Mouse (Mus musculus) midbrain, embryonic 10.5 days (tissue): ENCODE results near the gene Gbgt1. TPM values are rescaled to one million over a fixed set of nuclear protein-coding genes. Genes with fewer than 3 reads are reported as not detected.

ENCODE experiments used
- DNase-seq: peaks from one replicate; pipeline ENCODE4 v3.0.0-alpha.2; 2017; ENCODE audit warnings: low spot score
- H3K27ac ChIP-seq: fragments of 300-500 bp; sonication (generic); replicated peaks from 2 replicates; pipeline ENCODE4 v1.5.1; 2016; ENCODE audit warnings: mild to moderate bottlenecking
- H3K27me3 ChIP-seq: fragments of 300-500 bp; sonication (generic); 2 replicates; pipeline ENCODE4 v1.6.1; 2016; ENCODE audit warnings: low read depth, mild to moderate bottlenecking; ENCODE audit not compliant: poor library complexity, severe bottlenecking
- H3K36me3 ChIP-seq: fragments of 300-500 bp; sonication (generic); 2 replicates; pipeline ENCODE4 v1.6.1; 2016; ENCODE audit warnings: mild to moderate bottlenecking, moderate library complexity
- H3K4me1 ChIP-seq: fragments of 300-500 bp; sonication (generic); 2 replicates; pipeline ENCODE4 v1.6.1; 2016
- H3K4me3 ChIP-seq: fragments of 300-500 bp; sonication (generic); 2 replicates; pipeline ENCODE4 v1.5.1; 2016; ENCODE audit warnings: mild to moderate bottlenecking, moderate library complexity
- H3K9me3 ChIP-seq: fragments of 300-500 bp; sonication (generic); replicated peaks from 2 replicates; pipeline ENCODE4 v1.6.1; 2016; ENCODE audit warnings: mild to moderate bottlenecking
- WGBS: fragments of 180-500 bp; shearing (Covaris S2); methylation state at CpG from one replicate; pipeline ENCODE4 v1.1.7; 2016; 5-methylcytosine and 5-hydroxymethylcytosine counted together
- polyA plus RNA-seq: library from polyadenylated mRNA; unstranded; fragments of >200 nt; fragmentation: Nextera tagmentation; extraction: Ambion mirVana; gene quantifications from 2 replicates; pipeline ENCODE4 v1.2.1, GENCODE M21; 2016

The Gbgt1 gene
- polyA plus RNA-seq = not detected in 2 replicates

GRCm38 (mm10) chr2:28496671-28497070, at the start of gene Gbgt1:
TSS of gene Gbgt1 (plus strand) at chr2:28496891.
- Histone ChIP-seq H3K36me3 (no peaks in the 10 kb centered on the region), H3K4me1 (no peaks in the 10 kb centered on the region; the same call in 1 of the 2 replicates), H3K9me3 (no peaks in the 10 kb centered on the region), H3K4me3 (no peak within 1 kb of the TSS), H3K27me3 (no peaks in the 10 kb centered on the region), H3K27ac (no peak within 1 kb of the TSS)
- no peak for DNase-seq
- WGBS = 73% methylated on average over 5 of the region's 5 CpGs

GRCm38 (mm10) chr2:28447315-28447670, 49.4 kb upstream of the Gbgt1 start:
- Histone ChIP-seq H3K27me3 (peaks cover 32% of the 10 kb centered on the region), H3K36me3 (peaks cover 29% of the 10 kb centered on the region), H3K4me3 (peak overlapping the region; percentile 82), H3K4me1 (peaks cover 24% of the 10 kb centered on the region), H3K27ac (peak overlapping the region; percentile 89), H3K9me3 (no peaks in the 10 kb centered on the region)
- 10% methylated on average over 11 of the region's 11 CpGs for WGBS
- no peak for DNase-seq

GRCm38 (mm10) chr2:28451663-28452062, 45.0 kb upstream of the Gbgt1 start:
- DNase-seq = no peak
- H3K27me3 ChIP-seq = peaks cover 13% of the 10 kb centered on the region
- peaks cover 43% of the 10 kb centered on the region for H3K36me3 ChIP-seq
- 92% methylated on average over 11 of the region's 11 CpGs for WGBS
- H3K27ac ChIP-seq = no peak overlapping the region
- H3K4me3 ChIP-seq = no peak overlapping the region
- H3K4me1 ChIP-seq = peaks cover 14% of the 10 kb centered on the region
- no peaks in the 10 kb centered on the region for H3K9me3 ChIP-seq

GRCm38 (mm10) chr2:28453539-28453938, 43.2 kb upstream of the Gbgt1 start:
- Histone ChIP-seq H3K27ac (no peak overlapping the region), H3K36me3 (peaks cover 43% of the 10 kb centered on the region), H3K9me3 (no peaks in the 10 kb centered on the region), H3K4me1 (no peaks in the 10 kb centered on the region), H3K4me3 (no peak overlapping the region), H3K27me3 (no peaks in the 10 kb centered on the region)
- DNase-seq = no peak
- 85% methylated on average over 6 of the region's 6 CpGs for WGBS

- no peak overlapping the region for H3K4me3 ChIP-seq
- no peak for DNase-seq
- WGBS = 63% methylated on average over 1 of the region's 1 CpGs
- H3K9me3 ChIP-seq = no peaks in the 10 kb centered on the region
- H3K27me3 ChIP-seq = no peaks in the 10 kb centered on the region
- H3K27ac ChIP-seq = no peak overlapping the region
- no peaks in the 10 kb centered on the region for H3K4me1 ChIP-seq
- peaks cover 21% of the 10 kb centered on the region for H3K36me3 ChIP-seq
These were observed 40.1 kb upstream of the Gbgt1 start for GRCm38 (mm10) chr2:28456616-28457015.

GRCm38 (mm10) chr2:28463919-28464318, 32.8 kb upstream of the Gbgt1 start:
- H3K4me1 ChIP-seq = peaks cover 23% of the 10 kb centered on the region
- no peaks in the 10 kb centered on the region for H3K9me3 ChIP-seq
- H3K27me3 ChIP-seq = peaks cover 18% of the 10 kb centered on the region
- WGBS = 40% methylated on average over 3 of the region's 3 CpGs
- peaks cover 3% of the 10 kb centered on the region for H3K36me3 ChIP-seq
- no peak overlapping the region for H3K27ac ChIP-seq
- peak; percentile 62 for DNase-seq
- no peak overlapping the region for H3K4me3 ChIP-seq

- 86% methylated on average over 9 of the region's 9 CpGs for WGBS
- H3K36me3 ChIP-seq = peaks cover 13% of the 10 kb centered on the region
- H3K27me3 ChIP-seq = peaks cover 18% of the 10 kb centered on the region
- peaks cover 25% of the 10 kb centered on the region for H3K4me1 ChIP-seq
- H3K9me3 ChIP-seq = no peaks in the 10 kb centered on the region
- no peak overlapping the region for H3K27ac ChIP-seq
- no peak overlapping the region for H3K4me3 ChIP-seq
- DNase-seq = no peak
These were observed 31.8 kb upstream of the Gbgt1 start for GRCm38 (mm10) chr2:28464919-28465318.

- 6% methylated on average over 25 of the region's 25 CpGs for WGBS
- peak; percentile 78 for DNase-seq
- H3K4me1 ChIP-seq = peaks cover 25% of the 10 kb centered on the region
- peak within 1 kb of the TSS; percentile 63; the same call in 1 of the 2 replicates for H3K27ac ChIP-seq
- H3K36me3 ChIP-seq = peaks cover 24% of the 10 kb centered on the region
- peaks cover 18% of the 10 kb centered on the region for H3K27me3 ChIP-seq
- no peaks in the 10 kb centered on the region for H3K9me3 ChIP-seq
- H3K4me3 ChIP-seq = peak within 1 kb of the TSS; percentile 48
These were observed 30.7 kb upstream of the Gbgt1 start, which contains the start of gene 1700007K13Rik for GRCm38 (mm10) chr2:28465836-28466518. TSS of gene 1700007K13Rik (minus strand) at chr2:28466332.

GRCm38 (mm10) chr2:28467860-28468485, 28.7 kb upstream of the Gbgt1 start, which contains the start of gene Mrps2:
TSS of gene Mrps2 (plus strand) at chr2:28468066.
- no peaks in the 10 kb centered on the region; the same call in 1 of the 2 replicates for H3K9me3 ChIP-seq
- under 1% methylated on average over 52 of the region's 52 CpGs for WGBS
- peak within 1 kb of the TSS; percentile 95 for H3K27ac ChIP-seq
- peaks cover 18% of the 10 kb centered on the region for H3K27me3 ChIP-seq
- H3K4me1 ChIP-seq = peaks cover 25% of the 10 kb centered on the region
- DNase-seq = peak; percentile 93
- H3K36me3 ChIP-seq = peaks cover 44% of the 10 kb centered on the region
- peak within 1 kb of the TSS; percentile 92 for H3K4me3 ChIP-seq

- H3K4me3 ChIP-seq = peak overlapping the region; percentile 92
- H3K9me3 ChIP-seq = no peaks in the 10 kb centered on the region; the same call in 1 of the 2 replicates
- peak overlapping the region; percentile 95 for H3K27ac ChIP-seq
- DNase-seq = no peak
- 53% methylated on average over 18 of the region's 18 CpGs for WGBS
- H3K27me3 ChIP-seq = peaks cover 18% of the 10 kb centered on the region
- peaks cover 50% of the 10 kb centered on the region for H3K36me3 ChIP-seq
- H3K4me1 ChIP-seq = peaks cover 25% of the 10 kb centered on the region
These were observed 28.0 kb upstream of the Gbgt1 start for GRCm38 (mm10) chr2:28468486-28469225.

GRCm38 (mm10) chr2:28469461-28469860, 27.2 kb upstream of the Gbgt1 start:
- no peak for DNase-seq
- Histone ChIP-seq H3K4me1 (peaks cover 25% of the 10 kb centered on the region), H3K27ac (no peak overlapping the region), H3K27me3 (peaks cover 13% of the 10 kb centered on the region), H3K9me3 (no peaks in the 10 kb centered on the region; the same call in 1 of the 2 replicates), H3K4me3 (peak overlapping the region; percentile 92), H3K36me3 (peaks cover 50% of the 10 kb centered on the region)
- 95% methylated on average over 14 of the region's 14 CpGs for WGBS

- H3K4me1 ChIP-seq = peaks cover 20% of the 10 kb centered on the region
- peaks cover 50% of the 10 kb centered on the region for H3K36me3 ChIP-seq
- no peak for DNase-seq
- peaks cover 1% of the 10 kb centered on the region; the same call in 1 of the 2 replicates for H3K27me3 ChIP-seq
- H3K9me3 ChIP-seq = no peaks in the 10 kb centered on the region; the same call in 1 of the 2 replicates
- H3K4me3 ChIP-seq = no peak overlapping the region
- 99% methylated on average over 2 of the region's 2 CpGs for WGBS
- no peak overlapping the region for H3K27ac ChIP-seq
These were observed 26.1 kb upstream of the Gbgt1 start for GRCm38 (mm10) chr2:28470591-28470990.
